Mouse (Mus musculus): ENCODE data around the gene Ugt1a6b.
"Not testable (repeated sequence)": the region's sequence is repeated elsewhere in the genome, so short reads cannot be mapped to it uniquely, and the experiment has no call there.

Ugt1a6b gene

DNA sequence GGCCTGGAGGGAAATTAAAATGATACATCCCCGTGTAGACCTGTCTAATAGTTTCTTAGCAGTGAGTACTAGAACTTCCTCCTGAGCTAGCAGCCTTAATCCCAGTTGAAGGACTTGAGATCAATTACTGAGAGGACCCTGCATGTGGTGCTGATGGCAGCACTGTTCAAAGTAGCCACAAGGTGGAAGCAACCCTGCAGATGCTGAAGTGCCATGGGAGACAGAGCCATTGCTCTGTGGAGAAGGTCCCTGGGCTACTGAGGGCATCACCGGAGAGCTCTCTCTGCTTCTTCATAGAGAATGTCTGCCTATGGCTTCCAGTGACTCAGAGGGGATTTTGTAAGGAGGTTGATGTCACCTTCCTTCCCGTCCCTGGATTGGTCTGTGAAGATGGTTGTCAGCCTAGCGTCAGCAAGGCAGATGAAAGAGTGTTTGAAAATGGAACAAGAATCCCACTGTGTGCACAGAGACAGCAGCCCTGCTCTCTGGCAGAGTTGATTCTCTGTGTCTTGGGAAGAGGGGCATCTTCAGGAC is 22.8 kb downstream of the Ugt1a6b start:
- peak in 1 of 2 experiments; percentile 44 for DNase-seq

DNA sequence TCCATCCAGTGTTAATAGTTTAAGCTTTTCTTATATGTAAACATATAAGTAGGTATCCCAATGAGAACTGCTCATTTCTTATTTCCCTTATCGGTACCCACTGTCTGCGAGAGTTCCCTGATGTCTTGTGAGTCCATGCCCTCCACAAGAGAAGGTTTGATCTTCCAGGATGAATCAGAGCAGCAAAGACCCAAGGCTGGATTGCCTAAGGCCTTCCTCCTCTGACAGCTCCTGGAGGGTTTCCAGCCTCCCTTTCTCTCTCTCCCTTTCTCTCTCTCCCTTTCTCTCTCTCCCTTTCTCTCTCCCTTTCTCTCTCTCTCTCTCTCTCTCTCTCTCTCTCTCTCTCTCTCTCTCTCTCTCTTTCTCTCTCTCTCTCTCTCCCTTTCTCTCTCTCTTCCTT is 26.0 kb downstream of the Ugt1a6b start:
- not testable (repeated sequence) for DNase-seq

DNA sequence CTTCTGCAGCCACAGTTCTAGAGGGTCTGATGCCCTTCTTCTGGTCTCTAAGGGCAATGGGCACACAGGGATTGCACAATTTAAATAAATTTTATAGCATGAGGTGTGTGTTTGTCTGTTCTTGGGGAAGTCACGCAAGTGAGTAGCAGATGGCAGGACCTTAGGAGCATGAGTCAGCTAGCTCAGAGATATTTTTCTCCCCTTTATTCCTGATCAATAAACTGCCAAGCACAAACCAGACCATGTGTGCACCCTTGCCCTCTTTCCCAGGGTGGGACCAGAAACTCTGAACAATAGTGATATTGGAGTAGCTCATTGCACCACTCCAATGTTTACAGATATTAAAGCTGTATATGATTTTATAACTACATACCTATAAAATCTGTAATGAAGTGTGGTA is 27.2 kb downstream of the Ugt1a6b start:
- DNase-seq: not testable (repeated sequence)

DNA sequence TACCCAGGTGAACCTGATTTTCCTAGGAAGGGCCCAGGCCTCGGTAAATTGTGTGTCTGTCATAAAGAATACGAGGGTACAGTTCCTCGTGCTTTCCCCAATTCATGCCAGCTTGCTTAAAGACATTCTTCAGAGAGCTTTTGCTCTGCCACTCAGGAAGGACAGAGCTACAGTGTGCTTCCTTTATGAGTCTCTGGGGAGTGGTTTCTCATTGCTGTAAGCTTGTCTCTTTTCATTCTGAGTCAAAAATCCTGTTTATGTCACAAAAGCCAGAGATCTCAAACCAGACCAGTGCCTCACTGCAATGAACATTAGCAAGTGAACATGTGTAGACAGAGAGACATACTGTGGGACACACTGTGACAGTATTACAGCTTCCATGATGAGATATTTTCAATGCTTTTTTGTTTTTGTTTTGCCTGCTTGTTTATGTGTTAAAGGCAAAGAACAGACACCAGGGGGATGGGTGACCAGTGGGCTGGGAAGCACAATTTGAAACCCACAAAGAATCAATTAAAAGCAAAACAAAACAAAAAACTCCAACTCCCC is 30.9 kb downstream of the Ugt1a6b start:
- peak in 1 of 2 experiments; percentile 12 for DNase-seq

DNA sequence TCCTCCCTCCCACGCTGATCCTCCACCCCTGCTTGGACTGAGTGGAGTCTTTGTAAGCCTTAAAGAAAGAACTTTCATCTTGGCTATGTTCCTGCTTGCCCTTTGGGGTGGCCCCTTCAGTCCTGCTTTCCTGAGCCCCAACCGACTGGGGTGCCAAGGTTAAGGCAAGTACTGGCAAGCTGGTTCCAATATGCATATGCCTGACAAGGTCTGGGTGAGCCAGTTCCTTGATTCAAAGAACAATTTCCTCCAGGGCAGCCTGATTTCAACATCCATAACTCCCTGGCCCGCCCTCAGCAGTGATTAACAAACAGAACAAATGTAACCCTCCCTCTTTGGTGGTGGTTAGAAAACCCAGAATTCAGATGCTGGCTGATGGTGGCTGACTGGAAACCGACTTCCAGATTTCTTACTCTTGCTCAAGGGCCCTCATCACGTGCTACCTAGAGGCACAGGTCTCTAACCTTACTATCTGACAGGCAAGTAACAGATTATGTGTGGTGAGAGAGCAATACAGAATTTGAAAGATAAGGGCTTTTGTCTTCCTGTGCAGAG is 31.5 kb downstream of the Ugt1a6b start, which contains the start of gene Ugt1a6a:
TSS of gene Ugt1a6a (plus strand) at position 353 of the 555 bp plus-strand sequence.
- DNase-seq: peak; percentile 26 to 50

DNA sequence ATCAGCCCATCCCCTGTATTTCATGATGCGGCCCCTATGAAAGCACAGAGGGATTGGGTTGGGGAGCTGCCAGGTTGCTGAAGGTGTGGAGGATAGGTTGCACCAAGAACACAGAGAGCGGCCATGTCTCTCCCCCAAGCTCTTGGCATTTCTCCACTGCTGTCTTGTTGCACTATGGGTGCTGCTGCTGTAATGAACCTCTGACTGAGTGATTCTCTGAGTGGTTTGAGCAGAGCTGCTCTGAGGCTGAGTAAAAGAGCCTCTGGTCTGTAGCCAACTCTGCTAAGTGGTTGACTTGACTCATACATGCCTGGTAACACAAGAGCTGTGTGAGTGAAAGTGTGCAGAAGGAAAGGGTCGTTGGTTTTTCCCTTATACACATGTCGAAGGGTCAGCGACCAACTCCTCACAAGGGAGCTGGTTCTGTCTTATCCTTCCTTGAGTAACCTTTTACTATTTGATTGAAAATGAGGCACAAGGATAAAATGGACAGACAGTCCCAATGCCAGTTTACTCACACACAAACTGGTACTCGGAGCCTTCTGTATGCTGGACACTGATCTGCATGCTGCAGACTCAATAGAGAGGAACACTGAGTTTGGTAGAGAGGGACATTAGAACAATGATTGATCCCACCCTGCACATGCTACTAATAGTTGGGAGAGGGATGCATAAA is 32.3 kb downstream of the Ugt1a6b start:
- not testable (repeated sequence) for DNase-seq

DNA sequence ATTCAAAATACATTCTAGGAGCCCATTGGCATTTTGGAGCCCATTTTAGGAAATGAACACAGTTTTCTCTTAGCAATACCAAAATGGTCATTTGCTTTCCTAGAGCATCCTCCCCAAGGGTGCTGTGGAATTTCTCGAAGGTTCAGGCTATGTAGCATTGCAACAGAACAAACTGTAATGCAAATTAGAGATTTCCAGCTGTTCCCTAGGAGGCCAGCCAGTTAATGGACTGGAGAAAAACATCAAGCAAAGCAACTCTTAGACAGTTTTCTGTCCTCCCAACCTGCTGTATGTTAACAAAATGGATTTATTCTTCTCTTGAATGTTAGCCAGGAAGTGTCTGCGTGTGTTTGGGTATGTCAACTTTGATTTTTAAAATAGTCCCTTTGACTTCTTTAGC is 33.6 kb downstream of the Ugt1a6b start:
- no peak for DNase-seq

DNA sequence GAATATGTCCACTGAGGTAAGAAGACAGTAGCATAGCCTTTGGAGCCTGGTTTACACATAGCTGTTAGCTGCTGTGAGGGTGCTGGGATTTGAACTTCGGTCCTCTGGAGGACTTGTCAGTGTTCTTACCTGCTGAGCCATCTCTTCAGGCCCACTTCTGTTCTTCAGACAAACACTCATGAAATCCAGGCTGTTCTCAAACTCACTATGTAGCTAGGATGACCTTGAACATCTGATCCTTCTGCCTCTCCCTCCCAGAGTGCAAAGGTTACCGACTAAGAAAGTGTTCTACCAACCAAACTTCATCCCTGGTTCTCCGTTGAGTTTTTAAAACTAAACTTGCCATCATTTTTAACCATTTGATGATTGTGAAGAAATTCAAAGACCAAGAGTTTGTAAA is 34.2 kb downstream of the Ugt1a6b start:
- no peak for DNase-seq

DNA sequence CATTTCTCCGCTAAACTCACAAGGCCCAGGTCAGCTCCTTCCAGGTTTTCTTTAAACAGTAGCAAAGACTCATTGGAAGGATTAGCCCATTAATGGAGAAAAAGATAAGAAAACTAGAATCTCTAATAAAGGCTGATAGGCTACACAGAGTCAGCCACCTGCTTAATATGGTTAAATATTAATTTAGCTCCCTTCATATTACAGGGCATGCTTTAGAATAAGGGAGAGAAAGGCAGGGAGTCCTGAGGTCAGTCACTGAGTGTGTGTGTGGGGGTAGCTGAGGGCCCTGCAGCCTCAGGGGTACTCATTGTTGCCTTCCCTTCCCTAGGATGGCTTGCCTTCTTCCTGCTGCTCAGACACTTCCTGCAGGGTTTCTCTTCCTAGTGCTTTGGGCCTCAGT is 35.1 kb downstream of the Ugt1a6b start:
- no peak for DNase-seq

DNA sequence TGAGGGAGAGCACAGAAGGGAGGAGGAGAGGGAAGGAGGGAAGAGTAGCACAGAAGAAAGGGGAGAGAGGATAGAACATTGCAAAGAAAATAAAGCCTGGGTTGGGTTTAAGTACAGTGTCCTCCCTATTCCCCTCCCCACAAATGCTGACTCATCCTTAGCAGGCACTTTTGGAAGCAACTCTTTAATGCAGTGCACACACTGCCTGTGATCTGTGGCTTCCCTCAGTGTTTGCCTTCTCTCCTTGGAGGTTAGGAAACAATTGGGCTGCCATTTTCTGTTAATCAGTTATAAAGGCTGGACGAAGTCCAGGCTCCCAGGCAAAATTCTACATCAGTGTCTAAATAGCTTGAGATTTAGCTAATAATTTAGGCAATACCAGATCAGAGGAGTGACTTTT is 37.4 kb downstream of the Ugt1a6b start:
- DNase-seq: peak; percentile 75 to 82

DNA sequence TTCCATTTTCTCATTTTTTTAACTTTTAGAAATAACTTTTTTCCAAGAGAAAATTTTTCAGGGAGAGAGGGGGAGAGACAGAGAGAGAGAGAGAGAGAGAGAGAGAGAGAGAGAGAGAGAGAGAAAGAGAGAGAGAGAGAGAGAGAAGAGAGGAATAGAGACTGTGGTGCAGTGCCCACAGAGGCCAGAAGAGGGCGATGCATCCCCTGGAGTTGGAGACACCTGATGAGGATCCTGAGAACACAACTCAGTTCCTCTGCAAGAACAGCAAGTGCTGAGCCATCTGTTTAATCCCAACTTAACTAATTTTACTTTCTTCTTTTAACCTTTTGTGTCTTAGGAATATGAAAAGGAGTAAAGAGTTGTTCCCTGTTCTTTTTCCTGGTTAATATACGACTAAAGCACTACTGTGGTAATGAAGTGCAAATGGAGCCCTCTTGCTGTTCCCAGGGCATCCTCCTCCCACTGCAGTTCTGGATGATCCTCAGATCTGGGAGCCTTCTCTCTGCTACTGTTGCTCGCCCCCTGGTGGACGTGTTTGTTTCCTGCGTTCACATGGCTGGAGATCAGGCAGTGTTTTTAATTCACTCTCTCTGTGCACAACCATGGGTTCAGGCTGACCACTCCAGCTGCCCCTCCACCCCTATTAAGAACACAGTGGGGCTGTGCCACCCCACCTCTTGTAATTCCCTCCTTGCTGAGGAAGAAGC is 41.1 kb downstream of the Ugt1a6b start:
- DNase-seq: peak; percentile 67 to 86

DNA sequence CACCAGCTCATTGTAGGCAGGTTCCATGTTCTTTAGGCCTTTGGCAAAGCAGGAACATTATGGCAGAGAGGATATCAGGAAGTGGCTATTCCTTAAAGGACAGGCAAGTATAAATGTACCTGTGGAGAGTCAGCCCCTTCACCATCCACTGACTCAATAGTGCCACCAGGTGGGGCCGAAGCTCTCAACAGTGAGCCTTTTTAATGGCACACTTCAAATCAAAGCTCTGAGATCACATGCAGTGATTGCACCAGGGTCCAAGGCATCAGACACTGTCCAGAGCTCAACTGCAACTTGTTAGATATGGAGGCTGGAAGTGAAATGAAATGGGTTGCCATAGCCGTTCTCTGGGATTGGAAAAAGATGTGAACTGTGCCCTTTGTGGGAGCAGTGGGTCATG is 42.2 kb downstream of the Ugt1a6b start:
- DNase-seq: peak; percentile 35 to 65

DNA sequence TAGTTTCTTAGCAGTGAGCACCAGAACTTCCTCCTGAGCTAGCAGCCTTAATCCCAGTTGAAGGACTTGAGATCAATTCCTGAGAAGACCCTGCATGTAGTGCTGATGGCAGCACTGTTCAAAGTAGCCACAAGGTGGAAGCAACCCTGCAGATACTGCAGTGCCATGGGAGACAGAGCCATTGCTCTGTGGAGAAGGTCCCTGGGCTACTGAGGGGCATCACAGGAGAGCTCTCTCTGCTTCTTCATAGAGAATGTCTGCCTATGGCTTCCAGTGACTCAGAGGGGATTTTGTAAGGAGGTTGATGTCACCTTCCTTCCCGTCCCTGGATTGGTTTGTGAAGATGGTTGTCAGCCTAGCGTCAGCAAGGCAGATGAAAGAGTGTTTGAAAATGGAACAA is 47.1 kb downstream of the Ugt1a6b start:
- DNase-seq: peak; percentile 16 to 33

DNA sequence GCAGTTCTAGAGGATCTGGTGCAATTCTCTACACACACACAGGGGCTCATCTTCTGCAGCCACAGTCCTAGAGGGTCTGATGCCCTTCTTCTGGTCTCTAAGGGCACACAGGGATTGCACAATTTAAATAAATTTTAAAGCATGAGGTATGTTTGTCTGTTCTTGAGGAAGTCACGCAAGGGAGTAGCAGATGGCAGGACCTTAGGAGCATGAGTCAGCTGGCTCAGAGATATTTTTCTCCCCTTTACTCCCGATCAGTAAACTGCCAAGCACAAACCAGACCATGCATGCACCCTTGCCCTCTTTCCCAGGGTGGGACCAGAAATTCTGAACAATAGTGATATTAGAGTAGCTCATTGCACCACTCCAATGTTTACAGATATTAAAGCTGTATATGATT is 55.4 kb downstream of the Ugt1a6b start:
- DNase-seq: no peak

DNA sequence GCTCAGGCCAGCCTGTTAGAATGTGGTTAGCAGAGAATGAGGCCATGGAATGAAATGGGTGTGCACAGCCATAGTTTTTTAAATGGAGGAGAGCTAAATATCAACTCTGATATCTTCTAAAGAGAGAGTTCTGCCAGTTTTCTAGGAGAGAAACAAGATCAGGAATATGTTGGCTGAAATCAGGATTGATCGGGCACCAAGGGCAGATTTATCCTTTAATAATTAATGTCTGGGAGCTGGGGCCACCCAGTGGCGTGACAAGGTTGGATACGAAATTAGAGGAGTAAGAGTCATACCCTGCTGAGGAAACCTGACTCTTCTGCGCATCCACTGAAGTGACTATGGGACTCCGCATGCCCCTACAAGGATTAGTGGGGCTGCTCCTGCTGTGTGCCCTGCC is 62.7 kb downstream of the Ugt1a6b start, which contains the start of gene Ugt1a5:
TSS of gene Ugt1a5 (plus strand) at position 302 of the 400 bp plus-strand sequence.
- no peak for DNase-seq

DNA sequence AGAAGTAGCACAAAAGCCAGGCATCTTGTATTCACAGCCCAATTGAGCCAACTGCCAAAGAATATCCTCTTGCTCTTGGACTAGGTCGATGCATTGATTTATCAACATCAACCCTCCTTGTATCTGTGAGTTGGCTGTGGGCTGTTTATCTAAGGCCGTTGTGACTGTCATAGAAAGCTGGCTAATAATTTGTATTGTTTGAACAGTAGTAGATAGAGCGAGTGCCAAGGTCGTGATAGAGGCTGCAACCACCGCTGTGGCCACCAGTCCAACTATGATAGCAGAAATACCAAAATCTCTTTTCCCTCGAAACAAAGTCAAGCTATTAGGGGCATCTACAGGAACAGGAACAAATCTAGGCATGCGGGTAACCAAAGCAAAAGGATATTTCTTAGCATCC is 69.1 kb downstream of the Ugt1a6b start:
- not testable (repeated sequence) for DNase-seq

DNA sequence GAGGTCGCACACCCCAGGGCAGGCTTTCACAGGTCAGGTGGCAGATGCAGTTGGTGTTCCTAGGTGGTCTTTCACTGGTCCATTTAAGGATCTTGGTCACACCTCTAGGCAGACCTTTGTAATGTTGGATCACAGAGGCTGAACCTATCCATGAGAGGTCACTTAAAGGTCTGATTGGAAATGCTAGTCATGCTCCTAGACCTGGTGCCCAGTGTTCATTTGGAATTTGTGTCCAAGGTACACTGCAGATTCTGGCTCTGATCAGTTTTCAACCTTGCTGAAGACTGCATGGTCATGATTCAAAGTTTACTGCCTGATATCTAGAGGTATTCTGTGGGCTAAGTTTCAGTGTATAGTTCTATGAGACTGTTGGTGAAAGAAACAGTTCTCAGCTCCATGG is 76.6 kb downstream of the Ugt1a6b start:
- peak in 1 of 2 experiments; percentile 40 for DNase-seq

DNA sequence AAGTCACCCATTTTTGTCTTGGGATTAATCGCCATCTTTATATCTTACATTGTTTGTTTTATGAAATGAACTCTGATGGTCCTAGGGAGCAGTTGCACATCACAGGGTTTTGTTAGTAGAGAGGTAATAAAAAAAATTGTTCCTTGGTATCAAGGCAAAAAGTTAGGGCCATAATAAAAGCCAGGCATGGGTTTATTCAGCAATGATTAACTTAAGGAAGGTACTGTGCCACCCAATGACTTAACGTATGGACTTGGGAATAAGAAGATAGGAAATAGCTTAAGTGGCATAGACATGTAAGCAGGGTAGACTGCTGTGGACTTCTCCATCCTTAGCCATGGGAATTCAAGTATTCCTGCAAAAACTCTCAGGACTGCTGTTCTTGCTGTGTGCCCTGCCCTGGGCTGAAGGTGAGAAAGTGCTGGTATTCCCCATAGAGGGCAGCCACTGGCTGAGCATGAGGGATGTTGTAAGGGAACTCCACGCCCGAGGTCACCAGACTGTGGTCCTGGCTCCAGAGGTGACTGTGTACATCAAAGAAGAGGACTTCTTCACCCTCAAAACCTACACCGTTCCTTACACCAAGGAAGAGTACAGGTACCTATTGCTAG is 83.4 kb downstream of the Ugt1a6b start:
- no peak for DNase-seq

DNA sequence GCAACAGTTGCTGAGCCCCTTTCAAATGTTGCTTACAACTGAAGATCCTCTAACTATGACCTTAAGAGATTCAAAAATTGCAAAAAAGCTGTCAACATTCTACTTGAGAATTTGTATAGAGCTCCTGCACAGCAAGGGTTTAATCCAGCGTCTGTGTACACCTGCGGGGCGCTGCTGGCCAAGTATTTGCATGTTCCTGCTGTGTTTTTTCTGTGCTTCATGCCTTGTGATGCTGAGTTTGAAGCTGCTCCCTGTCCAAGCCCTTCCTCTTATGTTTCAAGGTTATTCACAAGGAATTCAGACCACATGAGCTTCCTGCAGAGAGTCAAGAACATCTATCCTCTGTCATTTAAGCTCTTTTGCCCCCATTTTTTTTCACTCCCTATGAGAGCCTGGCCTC is 89.1 kb downstream of the Ugt1a6b start:
- no peak for DNase-seq

DNA sequence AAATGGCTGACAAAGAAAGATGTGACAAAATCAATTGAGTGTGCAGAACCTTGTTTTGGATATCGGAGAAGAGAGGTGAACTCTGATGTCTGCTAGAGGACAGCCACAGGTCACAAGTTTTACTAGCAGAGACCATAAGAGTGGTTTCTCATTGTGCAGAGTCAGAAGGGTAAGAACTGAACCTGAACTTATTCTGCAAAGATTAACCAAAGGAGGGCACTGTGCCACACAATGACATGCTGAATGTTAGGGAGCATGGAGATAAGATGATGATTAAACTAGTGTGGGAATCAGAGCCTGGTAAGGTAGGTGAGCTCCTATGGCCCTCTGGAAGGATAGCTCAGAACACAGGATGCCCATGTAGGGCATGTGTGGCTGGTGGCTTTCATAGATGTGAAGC is 92.6 kb downstream of the Ugt1a6b start:
- DNase-seq: peak; percentile 83 to 92

DNA sequence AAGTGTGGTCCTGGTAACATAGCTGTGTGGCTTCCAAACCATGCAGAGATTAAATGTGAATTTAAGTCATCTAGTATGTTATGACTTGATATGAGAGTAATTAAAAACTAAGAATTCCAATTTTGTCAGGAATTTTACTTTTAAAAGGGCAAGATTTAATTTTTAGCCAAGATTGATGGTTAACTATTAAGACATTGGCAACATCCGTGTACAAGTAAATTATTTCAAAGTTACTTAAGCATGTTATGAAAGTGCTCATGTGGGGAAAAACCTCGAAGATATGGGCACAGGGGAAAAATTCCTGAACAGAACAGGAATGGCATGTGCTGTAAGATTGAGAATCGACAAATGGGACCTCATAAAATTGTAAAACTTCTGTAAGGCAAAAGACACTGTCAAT is 94.4 kb downstream of the Ugt1a6b start:
- DNase-seq: peak in 1 of 2 experiments; percentile 45

DNA sequence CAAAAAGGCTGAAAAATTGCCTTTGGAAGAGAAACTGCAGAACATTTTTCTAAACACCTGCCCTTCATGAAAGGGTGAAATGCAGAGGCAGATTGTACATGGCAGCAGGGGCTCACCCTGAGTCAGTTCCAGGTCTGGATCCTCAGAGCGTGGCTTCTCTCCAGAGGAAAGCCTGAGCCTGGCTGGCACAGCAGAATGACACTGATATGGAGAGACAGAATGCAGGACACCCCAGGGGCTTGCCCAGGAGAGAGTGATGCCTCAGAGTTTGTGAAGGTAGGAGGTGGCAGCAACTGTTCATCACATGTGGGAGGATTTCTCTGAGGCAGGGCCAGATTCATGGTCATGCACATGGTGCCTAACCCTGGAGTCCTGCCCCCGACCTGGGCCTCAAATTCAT is 96.9 kb downstream of the Ugt1a6b start:
- no peak for DNase-seq

DNA sequence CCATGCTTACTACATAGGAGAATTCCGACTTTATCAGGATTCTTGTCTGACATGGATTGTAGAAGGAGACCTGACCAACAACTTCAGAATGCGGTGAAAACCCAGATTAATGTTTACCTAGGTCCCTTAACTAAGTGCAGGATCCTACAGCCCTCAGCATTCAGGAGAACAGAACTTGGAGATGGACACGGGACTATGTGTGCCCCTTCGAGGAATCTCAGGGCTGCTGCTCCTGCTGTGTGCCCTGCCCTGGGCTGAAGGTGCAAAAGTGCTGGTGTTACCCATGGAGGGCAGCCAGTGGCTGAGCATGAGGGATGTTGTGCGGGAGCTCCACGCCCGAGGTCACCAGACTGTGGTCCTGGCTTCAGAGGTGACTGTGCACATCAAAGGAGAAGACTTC is 97.4 kb downstream of the Ugt1a6b start, which contains the start of gene Ugt1a2:
TSS of gene Ugt1a2 (plus strand) at position 146 of the 400 bp plus-strand sequence.
- DNase-seq: peak; percentile 41 to 82

All from kidney, postnatal 36 days (tissue).